Mouse (Mus musculus): Measurements from ENCODE around the gene 5730409E04Rik.

5730409E04Rik gene

GRCm38 (mm10) chr4:126636330-126636729 is 26.7 kb downstream of the 5730409E04Rik start:
- DNase-seq (ENCODE audit: low spot score in 2 of 2) = no peak

DNA sequence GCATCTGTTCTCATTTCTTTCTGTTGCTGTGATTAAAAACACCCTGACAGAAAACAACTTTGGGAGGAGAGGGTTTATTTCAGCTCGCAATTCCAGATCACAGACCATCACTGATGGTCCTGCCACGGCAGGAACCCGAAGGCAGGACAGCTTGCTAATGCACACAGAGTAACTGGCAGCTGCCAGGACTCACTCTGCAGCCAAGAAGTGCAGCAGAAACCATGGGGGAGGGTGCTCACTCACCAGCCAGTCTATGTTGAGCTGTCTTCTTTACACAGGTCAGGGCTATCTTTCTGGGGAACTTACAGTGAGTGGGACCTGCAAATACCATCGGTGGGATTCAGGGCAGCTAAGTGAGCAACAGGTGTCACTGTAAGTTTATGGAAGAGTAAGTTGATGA is 27.8 kb downstream of the 5730409E04Rik start:
- DNase-seq (ENCODE audit: low spot score in 2 of 2) = no peak

DNA sequence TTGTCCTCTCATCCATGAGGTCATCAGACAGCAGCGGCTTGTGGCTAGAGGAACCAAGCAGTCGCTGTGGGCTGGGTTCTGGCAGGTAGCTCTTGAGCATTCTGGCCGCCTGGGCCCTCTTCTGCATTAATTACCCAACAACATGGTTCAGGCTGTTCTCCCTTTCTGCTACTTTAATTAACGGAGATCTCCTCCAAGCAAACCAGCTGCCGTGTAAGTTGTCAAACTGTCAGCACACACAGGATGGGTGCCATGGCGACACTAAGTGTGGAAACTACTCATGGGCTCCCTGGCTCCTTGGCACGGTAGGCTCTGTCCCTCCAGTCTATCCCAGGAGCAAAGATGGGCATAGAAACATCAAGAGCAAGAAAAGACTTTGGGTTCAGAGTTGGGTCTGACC is 29.7 kb downstream of the 5730409E04Rik start:
- DNase-seq (ENCODE audit: low spot score in 2 of 2) = no peak

- peak; percentile 49 to 54 for DNase-seq (ENCODE audit: low spot score in 2 of 2)
Observed at GRCm38 (mm10) chr4:126641901-126642300, 32.3 kb downstream of the 5730409E04Rik start.

DNA sequence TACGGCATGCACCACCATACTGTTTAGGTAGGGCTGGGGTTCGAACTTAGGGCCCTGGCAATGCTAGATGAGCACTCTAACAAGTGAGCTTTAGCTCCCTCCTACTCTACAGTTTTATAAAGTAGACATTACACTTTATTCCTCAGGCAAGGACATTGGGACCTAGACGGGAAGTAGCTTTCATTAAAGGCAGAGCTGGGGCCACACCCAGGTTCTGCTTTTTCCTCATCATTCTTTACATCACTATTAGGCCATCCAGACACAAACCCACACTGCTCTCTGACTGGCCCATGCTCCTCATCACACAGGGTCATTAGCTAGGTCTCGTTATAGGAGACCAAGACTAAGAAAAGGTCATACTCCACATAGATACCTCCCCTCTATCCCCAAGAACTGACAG is 34.2 kb downstream of the 5730409E04Rik start:
- DNase-seq (ENCODE audit: low spot score in 2 of 2) = no peak

- no peak for DNase-seq (ENCODE audit: low spot score in 2 of 2)
Observed at GRCm38 (mm10) chr4:126644333-126644963, 34.8 kb downstream of the 5730409E04Rik start.

GRCm38 (mm10) chr4:126647996-126648910 is 38.6 kb downstream of the 5730409E04Rik start:
- DNase-seq (ENCODE audit: low spot score in 2 of 2) = no peak

DNA sequence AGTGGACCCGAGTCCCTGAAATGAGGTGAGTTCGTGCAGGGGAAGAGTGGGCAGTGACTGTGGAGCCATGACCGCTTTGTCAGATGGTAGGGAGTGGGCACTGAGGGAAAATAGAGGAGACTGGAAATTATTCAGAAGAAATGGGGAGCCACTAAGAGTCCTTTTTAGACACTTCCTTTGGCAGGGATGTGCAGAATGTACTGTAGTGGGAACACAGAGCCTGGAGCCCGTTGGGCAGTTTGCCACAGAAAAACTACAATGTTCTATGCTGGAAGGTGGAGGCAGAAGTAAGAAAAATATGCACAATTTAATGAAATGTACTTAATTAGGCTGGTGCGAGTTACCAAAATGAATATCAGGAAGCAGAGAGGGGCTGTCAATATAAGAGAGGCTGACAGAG is 43.5 kb downstream of the 5730409E04Rik start:
- DNase-seq (ENCODE audit: low spot score in 2 of 2) = peak in 1 of 2 experiments; percentile 16

GRCm38 (mm10) chr4:126655356-126655755 is 45.7 kb downstream of the 5730409E04Rik start:
- no peak for DNase-seq (ENCODE audit: low spot score in 2 of 2)

DNA sequence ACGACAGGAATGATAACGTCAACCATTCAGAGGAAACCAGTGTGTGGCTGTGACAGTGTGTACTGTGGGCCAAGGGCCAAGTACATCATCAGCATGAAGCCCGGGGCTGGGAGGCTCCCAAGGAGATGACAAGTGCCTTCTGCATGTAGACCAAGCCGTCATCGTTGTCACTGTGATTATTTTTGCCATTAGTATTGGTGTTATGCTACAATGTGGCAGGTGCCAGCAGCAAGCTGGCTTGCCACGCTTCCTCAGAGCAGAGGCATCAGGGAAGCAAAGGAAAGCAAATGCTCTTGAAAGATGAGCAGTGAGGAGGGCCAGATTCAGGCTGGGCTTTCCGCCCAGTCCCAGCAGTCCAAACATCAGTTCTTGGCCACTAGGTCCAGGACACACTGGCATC is 51.6 kb downstream of the 5730409E04Rik start:
- peak; percentile 11 to 23 for DNase-seq (ENCODE audit: low spot score in 2 of 2)

Data from frontal cortex, postnatal 36 days (tissue).